Mouse (Mus musculus): Measurements from ENCODE around the gene Cdip1. TPM values are rescaled to one million over a fixed set of nuclear protein-coding genes. Genes with fewer than 3 reads are reported as not detected.
"Not testable (repeated sequence)": the region's sequence is repeated elsewhere in the genome, so short reads cannot be mapped to it uniquely, and the experiment has no call there.

The Cdip1 gene
- polyA plus RNA-seq, 1 experiment from 2014 or later, result 16.7 TPM

DNA sequence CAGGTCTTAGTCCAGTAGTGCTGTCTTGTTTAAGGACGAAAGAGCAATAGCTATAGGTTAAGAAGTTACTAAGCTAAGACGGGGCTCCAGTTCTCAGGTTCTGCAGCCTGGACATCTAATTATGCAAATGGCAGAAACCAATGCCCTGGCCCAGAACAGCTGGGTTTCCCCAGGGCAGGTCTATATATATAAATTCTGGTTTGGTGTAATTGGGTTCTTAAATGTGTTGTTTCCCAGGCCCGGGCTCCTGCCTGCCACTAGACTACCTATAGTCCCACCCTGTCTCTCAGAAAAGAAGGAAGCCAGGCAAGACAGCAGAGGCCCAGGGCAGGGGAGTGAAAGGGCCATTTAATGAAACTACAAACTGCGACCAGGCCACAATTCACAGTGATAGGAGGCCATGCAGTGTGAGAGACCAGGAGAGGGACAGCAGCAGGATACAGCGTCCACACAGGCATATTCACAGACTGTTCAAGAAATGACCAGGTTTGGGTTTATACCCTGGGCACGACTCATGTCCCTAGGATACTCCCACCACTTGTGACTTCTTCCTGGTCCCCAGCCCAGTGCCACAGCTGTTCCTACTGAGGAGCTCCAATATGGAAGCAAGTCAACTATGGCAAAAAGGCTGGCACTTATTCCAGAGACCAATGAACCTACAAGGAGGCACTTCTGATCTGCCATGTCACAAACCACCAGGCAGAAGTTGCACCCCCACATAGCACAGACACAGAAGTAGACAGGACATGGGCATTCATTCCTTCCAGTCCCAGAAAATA, 22.9 kb downstream of the Cdip1 start:
- Histone ChIP-seq H3K27ac (no peak overlapping the region), H3K36me3 (peaks cover 66% of the 10 kb centered on the region), H3K4me1 (replicated peaks) (no peaks in the 10 kb centered on the region), H3K9ac (no peak overlapping the region), H3K9me3 (replicated peaks) (no peaks in the 10 kb centered on the region), H3K27me3 (no peaks in the 10 kb centered on the region), H3K4me2 (no peak overlapping the region), H3K4me3 (replicated peaks) (no peak overlapping the region)
- WGBS (ENCODE audit: insufficient replicate concordance), result 72% methylated on average over 6 of the region's 6 CpGs
- DNase-seq (no peak), ATAC-seq (ENCODE audit: low read depth) (no peak)

DNA sequence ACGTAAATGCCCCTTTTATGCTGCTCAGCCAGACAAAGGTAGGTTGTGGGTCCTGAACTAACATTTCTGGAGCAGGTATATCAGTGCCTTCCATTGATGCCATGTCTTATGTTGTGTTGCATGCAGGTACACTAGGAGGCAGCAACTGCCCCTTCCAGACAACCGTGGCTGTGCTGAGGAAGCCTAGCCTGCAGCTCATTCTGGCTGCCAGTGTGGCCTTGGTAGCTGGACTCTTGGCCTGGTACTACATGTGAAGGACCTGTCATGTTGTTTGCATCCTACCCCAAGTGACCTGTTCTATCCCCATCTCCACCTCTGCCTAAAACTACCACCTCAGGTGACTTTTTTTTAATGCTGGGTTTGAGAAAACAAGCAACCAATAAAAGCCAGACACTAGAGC, 24.2 kb downstream of the Cdip1 start:
- Histone ChIP-seq H3K36me3 (peaks cover 66% of the 10 kb centered on the region), H3K9ac (no peak overlapping the region), H3K9me3 (replicated peaks) (no peaks in the 10 kb centered on the region), H3K27ac (no peak overlapping the region), H3K4me3 (replicated peaks) (no peak overlapping the region), H3K4me2 (no peak overlapping the region), H3K27me3 (no peaks in the 10 kb centered on the region), H3K4me1 (replicated peaks) (no peaks in the 10 kb centered on the region)
- 84% methylated on average over 2 of the region's 2 CpGs for WGBS (ENCODE audit: insufficient replicate concordance)
- ATAC-seq (ENCODE audit: low read depth) (no peak), DNase-seq (no peak)

DNA sequence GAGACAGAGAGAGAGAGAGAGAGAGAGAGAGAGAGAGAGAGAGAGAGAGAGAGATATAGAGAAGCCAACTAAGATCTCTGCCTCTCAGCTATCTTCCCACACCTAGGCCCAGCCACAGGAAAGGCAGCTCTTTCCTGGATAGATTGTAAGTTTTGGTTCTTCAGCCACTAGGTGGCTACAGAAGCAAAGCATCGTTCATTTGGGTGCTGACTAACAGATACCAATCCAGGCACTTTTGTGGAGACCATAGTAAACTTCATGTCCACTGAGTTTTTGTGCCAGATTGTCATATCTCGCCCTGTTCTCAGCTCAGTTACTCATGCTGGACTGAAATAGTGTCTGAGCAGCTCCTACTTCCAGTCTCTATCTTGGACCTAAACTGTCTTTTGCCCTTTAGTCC, 26.8 kb downstream of the Cdip1 start:
- ATAC-seq (ENCODE audit: low read depth), result no peak
- WGBS (ENCODE audit: insufficient replicate concordance), result 22% methylated on average over 2 of the region's 2 CpGs

DNA sequence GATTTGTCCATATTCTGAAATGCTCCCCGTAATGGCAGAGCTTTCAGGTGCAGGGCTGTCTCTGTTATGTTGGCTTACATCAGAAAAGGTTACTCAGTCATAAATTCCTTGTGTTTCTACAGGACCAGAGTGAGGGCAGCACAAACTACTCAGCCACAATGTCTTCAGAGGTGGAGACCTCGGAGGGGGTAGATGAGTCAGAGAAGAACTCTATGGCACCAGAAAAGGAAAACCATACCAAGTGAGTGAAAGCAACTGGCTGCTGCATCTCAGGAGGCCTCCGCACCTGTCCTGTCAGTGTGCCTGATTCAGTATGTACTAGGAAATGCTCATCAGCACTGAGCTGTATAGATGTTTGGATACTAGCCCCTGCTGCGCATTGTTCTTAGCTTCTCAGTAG, 27.7 kb downstream of the Cdip1 start:
- Histone ChIP-seq H3K27me3 (no peaks in the 10 kb centered on the region), H3K4me1 (replicated peaks) (peaks cover 1% of the 10 kb centered on the region; the same call in 1 of the 2 replicates), H3K4me3 (replicated peaks) (no peak overlapping the region), H3K36me3 (peaks cover 32% of the 10 kb centered on the region), H3K9ac (no peak overlapping the region), H3K4me2 (no peak overlapping the region), H3K9me3 (replicated peaks) (no peaks in the 10 kb centered on the region), H3K27ac (no peak overlapping the region)
- DNase-seq (no peak), ATAC-seq (ENCODE audit: low read depth) (no peak)
- WGBS (ENCODE audit: insufficient replicate concordance), result 82% methylated on average over 4 of the region's 4 CpGs

More for the DNA sequence above, 26.8 kb downstream of the Cdip1 start:
- Histone ChIP-seq H3K27me3 (no peaks in the 10 kb centered on the region), H3K4me2 (no peak overlapping the region), H3K4me3 (replicated peaks) (no peak overlapping the region), H3K9me3 (replicated peaks) (no peaks in the 10 kb centered on the region), H3K27ac (no peak overlapping the region), H3K9ac (no peak overlapping the region), H3K4me1 (replicated peaks) (no peaks in the 10 kb centered on the region), H3K36me3 (peaks cover 40% of the 10 kb centered on the region)
- no peak for DNase-seq

DNA sequence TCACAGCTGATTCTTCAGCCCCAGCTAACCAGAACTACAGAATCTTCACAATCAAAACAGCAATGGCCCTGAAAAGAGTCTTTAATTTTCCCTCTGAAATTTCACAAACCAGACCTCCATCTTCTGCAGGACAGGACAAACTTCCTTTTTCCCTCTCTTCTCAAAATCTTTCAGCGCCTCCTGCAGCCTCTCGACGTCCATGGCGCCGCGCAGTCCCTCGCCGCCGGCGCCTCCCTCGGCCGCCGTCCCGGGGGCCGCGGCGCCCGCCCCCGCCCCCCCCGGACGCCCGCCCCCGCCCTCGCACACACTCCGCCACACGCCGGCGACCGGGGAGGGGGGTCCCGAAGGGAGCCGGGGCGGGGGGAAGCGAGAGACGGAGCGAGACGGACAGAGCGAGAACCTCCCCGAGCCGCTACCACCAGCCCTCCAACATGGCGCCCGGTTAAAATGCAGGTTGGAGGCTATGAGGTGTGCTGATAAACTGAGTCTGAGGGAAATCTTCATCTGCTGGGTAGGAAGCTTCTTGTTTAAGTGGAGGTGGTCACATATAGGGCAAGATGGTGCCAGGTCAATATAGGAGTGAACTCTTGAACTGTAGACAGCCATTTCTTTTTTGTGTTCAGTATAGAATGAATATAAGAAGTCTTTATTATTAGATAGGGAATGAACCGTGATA, 33.3 kb downstream of the Cdip1 start:
- Histone ChIP-seq H3K4me1 (replicated peaks) (peaks cover 14% of the 10 kb centered on the region), H3K4me3 (replicated peaks) (peak overlapping the region; percentile 56), H3K4me2 (peak overlapping the region; percentile 52), H3K9ac (peak overlapping the region; percentile 53)
- WGBS (ENCODE audit: insufficient replicate concordance), result 3% methylated on average over 39 of the region's 42 CpGs
- H3K27me3 ChIP-seq; H3K27ac ChIP-seq; H3K36me3 ChIP-seq; H3K9me3 ChIP-seq (replicated peaks): not testable (repeated sequence)
- ATAC-seq (ENCODE audit: low read depth) (peak; percentile 81), DNase-seq (peak; percentile 30)

DNA sequence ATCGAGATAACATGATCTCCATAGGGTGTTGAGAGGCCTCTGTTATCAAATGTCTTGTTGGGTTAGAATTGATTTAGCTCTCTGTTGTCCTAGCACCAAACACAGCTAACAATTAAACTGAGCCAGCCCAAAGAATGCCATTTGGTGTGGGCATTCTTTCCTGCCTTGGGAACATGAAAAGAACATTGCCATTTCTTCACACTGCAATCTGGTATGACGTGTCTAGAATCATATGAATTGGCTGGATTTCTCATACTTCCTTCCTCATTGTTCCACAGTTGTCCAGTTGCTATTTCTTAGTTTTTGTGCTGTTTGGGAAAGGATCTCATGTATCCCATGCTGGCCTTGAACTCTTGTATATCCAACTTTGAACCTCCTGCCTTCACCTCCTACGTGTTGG, 36.0 kb downstream of the Cdip1 start:
- WGBS (ENCODE audit: insufficient replicate concordance), result 65% methylated on average over 3 of the region's 3 CpGs
- Histone ChIP-seq H3K27ac (no peak overlapping the region), H3K36me3 (no peaks in the 10 kb centered on the region; the same call in 1 of the 2 replicates), H3K9me3 (replicated peaks) (no peaks in the 10 kb centered on the region), H3K4me2 (no peak overlapping the region), H3K27me3 (no peaks in the 10 kb centered on the region), H3K4me1 (replicated peaks) (peaks cover 14% of the 10 kb centered on the region), H3K9ac (no peak overlapping the region), H3K4me3 (replicated peaks) (no peak overlapping the region)
- DNase-seq (no peak), ATAC-seq (ENCODE audit: low read depth) (no peak)

DNA sequence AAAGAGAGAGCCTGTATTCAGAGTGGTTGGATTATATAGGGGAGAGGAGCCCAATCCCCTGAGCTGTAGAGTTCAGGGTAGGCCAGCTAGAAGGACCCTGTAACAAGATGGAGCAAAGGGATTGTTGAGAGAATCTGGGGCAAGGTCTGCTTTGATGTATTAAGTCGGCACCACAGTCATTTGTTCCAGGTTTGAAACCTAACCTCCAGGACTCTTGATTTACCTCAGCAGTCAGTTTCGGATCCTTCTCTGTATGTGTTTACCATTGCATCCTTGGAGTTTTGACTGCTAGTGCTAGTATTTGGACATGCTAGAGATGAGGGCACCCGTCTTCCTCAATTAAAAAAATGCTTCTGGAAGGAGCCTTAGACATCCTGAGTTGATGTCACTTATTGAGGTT, 37.9 kb downstream of the Cdip1 start:
- no peak overlapping the region for H3K27ac ChIP-seq
- no peaks in the 10 kb centered on the region for H3K9me3 ChIP-seq (replicated peaks)
- H3K9ac ChIP-seq, result no peak overlapping the region
- peaks cover 10% of the 10 kb centered on the region for H3K4me1 ChIP-seq (replicated peaks)
- H3K4me3 ChIP-seq (replicated peaks), result no peak overlapping the region
- WGBS (ENCODE audit: insufficient replicate concordance), result 71% methylated on average over 3 of the region's 3 CpGs
- no peaks in the 10 kb centered on the region for H3K27me3 ChIP-seq
- H3K4me2 ChIP-seq, result no peak overlapping the region
- H3K36me3 ChIP-seq, result no peaks in the 10 kb centered on the region; the same call in 1 of the 2 replicates
- no peak for DNase-seq
- no peak for ATAC-seq (ENCODE audit: low read depth)

DNA sequence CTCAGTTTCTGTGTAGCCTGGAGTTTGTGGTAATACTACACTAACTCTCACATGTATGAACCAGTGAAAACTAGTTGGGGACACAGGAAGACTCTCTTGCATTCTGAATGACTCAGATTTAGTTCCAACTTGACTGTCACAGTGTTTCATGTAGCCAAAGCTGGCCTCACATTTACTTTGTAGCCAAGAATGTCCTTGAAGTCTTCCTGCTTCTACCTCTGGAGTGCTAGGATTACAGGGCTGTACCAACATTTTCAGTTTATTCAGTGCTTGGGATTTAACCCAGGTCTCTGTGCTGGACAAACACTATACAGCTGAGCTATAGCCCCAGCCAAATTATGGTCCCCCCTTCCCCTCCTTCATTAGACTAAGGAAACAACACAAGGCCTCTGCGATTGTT, 47.9 kb downstream of the Cdip1 start:
- Histone ChIP-seq H3K9ac (no peak overlapping the region), H3K4me3 (replicated peaks) (no peak overlapping the region), H3K27ac (no peak overlapping the region), H3K4me2 (no peak overlapping the region), H3K36me3 (no peaks in the 10 kb centered on the region), H3K4me1 (replicated peaks) (no peaks in the 10 kb centered on the region), H3K27me3 (no peaks in the 10 kb centered on the region), H3K9me3 (replicated peaks) (no peaks in the 10 kb centered on the region)
- DNase-seq (no peak), ATAC-seq (ENCODE audit: low read depth) (no peak)
- 96% methylated on average over 1 of the region's 1 CpGs for WGBS (ENCODE audit: insufficient replicate concordance)

DNA sequence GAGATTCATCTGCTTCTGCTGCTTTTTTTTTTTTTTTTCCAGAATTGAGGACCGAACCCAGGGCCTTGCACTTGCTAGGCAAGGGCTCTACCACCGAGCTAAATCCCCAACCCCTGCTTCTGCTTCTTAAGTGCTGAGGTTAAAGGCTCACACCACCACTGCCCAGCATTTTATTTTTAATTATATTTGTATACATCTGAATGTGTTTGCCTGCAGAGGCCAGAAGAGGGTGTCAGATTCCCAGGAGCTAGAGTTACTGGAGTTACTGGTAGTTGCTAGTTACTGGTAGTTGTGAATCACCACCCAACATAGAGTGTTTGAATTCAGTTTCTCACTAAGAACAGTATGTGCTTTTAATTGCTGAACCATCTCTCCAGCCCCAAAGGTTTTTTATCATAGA, 50.1 kb downstream of the Cdip1 start:
- no peak overlapping the region for H3K27ac ChIP-seq
- H3K9ac ChIP-seq, result no peak overlapping the region
- no peak overlapping the region for H3K4me3 ChIP-seq (replicated peaks)
- 54% methylated on average over 2 of the region's 2 CpGs for WGBS (ENCODE audit: insufficient replicate concordance)
- H3K36me3 ChIP-seq, result no peaks in the 10 kb centered on the region
- H3K9me3 ChIP-seq (replicated peaks), result no peaks in the 10 kb centered on the region
- no peak for DNase-seq
- no peaks in the 10 kb centered on the region for H3K4me1 ChIP-seq (replicated peaks)
- no peak for ATAC-seq (ENCODE audit: low read depth)
- H3K27me3 ChIP-seq, result no peaks in the 10 kb centered on the region
- no peak overlapping the region for H3K4me2 ChIP-seq

DNA sequence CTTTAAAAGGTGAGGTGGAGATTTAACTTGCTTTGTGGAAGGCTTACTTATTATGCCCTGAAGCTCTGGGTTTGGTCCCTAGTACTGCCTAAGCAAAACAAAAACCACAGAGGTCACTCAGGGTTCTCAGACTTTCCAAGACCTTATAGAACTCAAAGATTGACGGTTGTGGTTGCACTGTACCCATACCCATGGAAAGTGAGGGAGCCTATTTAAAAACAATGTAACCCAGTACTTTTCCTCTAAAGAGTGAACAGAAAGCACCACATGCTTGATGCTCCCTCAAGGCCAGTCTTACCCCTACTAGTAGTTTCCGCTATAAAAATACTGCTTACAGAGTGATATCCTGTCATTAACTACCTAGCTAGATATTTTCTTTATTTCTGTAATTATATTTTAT, 53.8 kb downstream of the Cdip1 start:
- Histone ChIP-seq H3K9ac (no peak overlapping the region), H3K4me3 (replicated peaks) (no peak overlapping the region), H3K4me1 (replicated peaks) (no peaks in the 10 kb centered on the region), H3K9me3 (replicated peaks) (no peaks in the 10 kb centered on the region), H3K27ac (no peak overlapping the region), H3K4me2 (no peak overlapping the region), H3K36me3 (no peaks in the 10 kb centered on the region), H3K27me3 (no peaks in the 10 kb centered on the region)
- 61% methylated on average over 2 of the region's 2 CpGs for WGBS (ENCODE audit: insufficient replicate concordance)
- no peak for DNase-seq
- no peak for ATAC-seq (ENCODE audit: low read depth)

DNA sequence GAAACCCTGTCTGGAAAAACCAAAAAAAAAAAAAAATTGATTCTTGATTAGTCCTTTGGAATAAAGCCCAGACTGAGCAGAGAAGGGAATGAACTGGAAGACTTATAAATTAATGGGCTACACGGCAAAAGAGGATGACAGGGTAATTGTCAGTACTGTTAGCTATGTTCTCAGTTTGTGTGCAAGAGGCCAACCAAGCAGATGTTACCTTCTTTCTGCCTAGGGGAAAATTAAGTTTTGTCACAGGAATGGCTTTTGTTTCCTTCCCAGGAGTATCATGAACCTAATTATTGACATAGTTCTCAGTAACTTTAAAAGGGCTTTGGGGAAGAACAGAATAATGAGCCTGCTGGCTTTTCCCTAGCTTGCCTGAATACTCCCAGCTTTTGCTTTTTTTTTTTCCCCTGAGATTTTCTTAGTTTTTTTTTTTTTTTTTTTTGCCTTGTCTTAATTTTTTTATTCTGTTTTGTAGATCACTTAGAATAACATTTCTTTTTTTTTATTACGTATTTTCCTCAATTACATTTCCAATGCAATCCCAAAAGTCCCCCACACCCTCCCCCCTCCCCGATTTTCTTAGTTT, 59.2 kb downstream of the Cdip1 start:
- Histone ChIP-seq H3K27me3 (no peaks in the 10 kb centered on the region), H3K4me3 (replicated peaks) (no peak overlapping the region), H3K27ac (no peak overlapping the region), H3K36me3 (no peaks in the 10 kb centered on the region), H3K9ac (no peak overlapping the region), H3K4me2 (no peak overlapping the region), H3K4me1 (replicated peaks) (peaks cover 36% of the 10 kb centered on the region), H3K9me3 (replicated peaks) (no peaks in the 10 kb centered on the region)
- WGBS (ENCODE audit: insufficient replicate concordance), result 75% methylated on average over 3 of the region's 3 CpGs
- ATAC-seq (ENCODE audit: low read depth) (no peak), DNase-seq (no peak)
